Mouse (Mus musculus) layer of hippocampus, adult 2 months (tissue): ENCODE measurements at regions not wholly inside any gene's neighbourhood (a gene's known extent, or its start where the extent isn't known, plus 50 kb on each side); places are given as distances from the start of the nearest gene placed in this dataset.
A peak's percentile ranks its signal among the peaks of the same experiment; 100 is the strongest.

Experiments used
- DNase-seq, 2 experiments: peaks; one replicate each; pipeline ENCODE4 v3.0.0; 2022; ENCODE audit warnings: low spot score in 2 of 2
- H3K27ac ChIP-seq: fragments of 200-600 bp; 2 replicates; pipeline ENCODE4 v1.8.1; 2022
- H3K4me3 ChIP-seq: fragments of 200-600 bp; 2 replicates; pipeline ENCODE4 v1.8.1; 2022; ENCODE audit warnings: mild to moderate bottlenecking
- CTCF ChIP-seq: fragments of 200-600 bp; conservative IDR thresholded peaks from 2 replicates; pipeline ENCODE4 v1.8.1; 2022; ENCODE audit warnings: antibody characterized with exemption, mild to moderate bottlenecking, moderate library complexity

- DNase-seq: no peak
- TF ChIP-seq CTCF: no peak
- no peak overlapping the region for H3K4me3 ChIP-seq
- H3K27ac ChIP-seq: no peak overlapping the region
These were observed 127.5 kb upstream of the Cops8 start for GRCm38 (mm10) chr1:90475060-90475813.

DNA sequence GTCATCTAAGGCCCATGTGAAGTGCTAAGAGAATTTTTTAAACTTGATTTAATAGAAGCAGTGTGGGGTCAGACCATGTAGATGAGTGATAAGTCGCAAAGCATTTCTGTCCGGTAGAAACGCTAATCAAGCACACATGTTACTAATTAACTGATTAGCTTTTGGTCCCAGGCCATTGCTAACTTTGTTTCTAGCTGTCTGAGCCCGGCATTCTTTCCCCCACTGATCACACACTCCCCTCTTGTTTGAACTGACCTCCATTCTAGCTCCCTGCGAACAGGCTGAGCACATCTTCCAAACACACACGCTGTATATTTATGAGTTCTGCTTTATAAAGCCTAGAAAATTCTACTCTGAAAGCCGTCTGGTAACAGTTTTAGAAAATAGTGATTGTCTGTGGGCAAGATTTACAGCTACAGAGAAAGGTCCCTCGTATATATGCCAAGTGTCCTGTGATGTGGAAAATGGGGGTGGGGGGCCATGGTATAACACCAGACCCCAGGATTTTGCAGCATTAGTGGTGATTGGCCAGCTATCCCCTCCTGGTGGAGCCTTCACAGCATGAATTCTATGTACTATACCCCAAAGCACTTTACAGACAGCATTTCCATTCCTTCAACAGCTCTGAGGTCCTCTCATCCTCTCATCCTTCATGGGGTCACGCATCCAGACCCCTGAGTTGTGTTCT lies 126.1 kb upstream of the Cops8 start:
- no peak for DNase-seq
- no peak overlapping the region for H3K27ac ChIP-seq
- TF ChIP-seq CTCF: no peak
- H3K4me3 ChIP-seq: no peak overlapping the region

- TF ChIP-seq CTCF: peak; percentile 50
- DNase-seq: no peak
- no peak overlapping the region for H3K4me3 ChIP-seq
- H3K27ac ChIP-seq: no peak overlapping the region
These were observed 123.9 kb upstream of the Cops8 start for GRCm38 (mm10) chr1:90478839-90479238.

DNA sequence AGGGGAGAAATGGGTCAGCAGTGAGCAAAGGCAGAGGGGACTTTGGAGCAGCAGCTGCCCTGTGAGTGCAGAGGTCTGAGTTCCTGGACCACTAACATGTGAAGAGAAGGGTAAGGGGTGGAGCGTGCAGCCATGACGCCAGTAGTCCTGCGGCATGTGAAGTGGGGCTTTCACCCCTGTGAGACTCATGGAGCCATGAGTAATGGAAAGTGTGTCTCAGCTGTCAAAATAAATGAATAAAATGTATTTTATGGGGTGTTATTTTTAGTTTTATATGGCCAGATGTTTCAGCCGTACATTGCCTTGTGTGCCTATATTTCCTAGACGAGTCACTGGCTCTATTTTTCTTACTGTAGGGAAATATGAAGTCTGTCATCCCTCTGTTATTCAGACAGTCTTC lies 121.5 kb upstream of the Cops8 start:
- no peak overlapping the region for H3K4me3 ChIP-seq
- TF ChIP-seq CTCF: no peak
- no peak for DNase-seq
- no peak overlapping the region for H3K27ac ChIP-seq

DNA sequence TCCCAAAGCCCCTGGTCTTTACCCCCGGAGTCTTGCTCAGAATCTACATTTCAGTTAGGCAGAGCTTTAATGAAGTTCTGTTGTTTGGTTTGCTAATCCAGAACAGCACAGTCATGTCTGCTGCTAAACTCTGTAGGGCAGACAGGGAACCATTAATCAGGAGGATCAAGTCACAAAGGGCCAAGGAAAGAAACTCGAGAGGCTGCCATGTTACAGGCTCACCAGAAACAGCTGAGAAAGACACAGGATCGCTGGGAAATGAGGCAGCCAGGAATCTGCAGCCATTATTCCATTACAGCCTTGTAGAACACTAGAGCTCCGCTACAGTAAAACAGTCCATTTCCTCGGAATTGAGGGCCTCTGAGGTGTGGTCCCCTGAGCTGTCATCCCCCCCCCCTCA lies 121.1 kb upstream of the Cops8 start:
- H3K27ac ChIP-seq: no peak overlapping the region
- DNase-seq: no peak
- no peak overlapping the region for H3K4me3 ChIP-seq
- no peak for TF ChIP-seq CTCF

GRCm38 (mm10) chr1:90486349-90486839 lies 116.4 kb upstream of the Cops8 start:
- no peak overlapping the region for H3K4me3 ChIP-seq
- peak; percentile 33 to 41 for DNase-seq
- H3K27ac ChIP-seq: peak overlapping the region; percentile 85
- no peak for TF ChIP-seq CTCF

DNA sequence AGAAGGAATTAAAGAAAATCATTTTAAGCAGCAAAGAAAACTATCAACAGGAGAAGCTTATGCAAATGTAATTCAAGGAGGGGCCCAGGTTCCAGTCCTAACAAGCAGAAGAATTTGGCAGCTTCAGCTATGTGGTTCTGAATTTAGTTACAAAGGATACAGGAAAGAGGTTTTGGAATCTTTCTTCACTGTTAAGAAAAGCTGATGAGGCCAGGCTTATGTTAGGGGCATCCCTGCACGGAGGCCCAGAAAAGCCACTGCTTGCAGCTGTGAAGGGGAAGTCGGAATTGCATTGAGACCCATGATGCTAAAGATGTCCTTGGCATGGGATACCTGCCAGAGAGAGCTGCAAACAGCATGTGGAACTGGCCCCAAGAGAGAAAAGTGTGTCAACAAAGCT lies 114.9 kb upstream of the Cops8 start:
- H3K4me3 ChIP-seq: no peak overlapping the region
- H3K27ac ChIP-seq: peak overlapping the region; percentile 85
- TF ChIP-seq CTCF: no peak
- no peak for DNase-seq

DNA sequence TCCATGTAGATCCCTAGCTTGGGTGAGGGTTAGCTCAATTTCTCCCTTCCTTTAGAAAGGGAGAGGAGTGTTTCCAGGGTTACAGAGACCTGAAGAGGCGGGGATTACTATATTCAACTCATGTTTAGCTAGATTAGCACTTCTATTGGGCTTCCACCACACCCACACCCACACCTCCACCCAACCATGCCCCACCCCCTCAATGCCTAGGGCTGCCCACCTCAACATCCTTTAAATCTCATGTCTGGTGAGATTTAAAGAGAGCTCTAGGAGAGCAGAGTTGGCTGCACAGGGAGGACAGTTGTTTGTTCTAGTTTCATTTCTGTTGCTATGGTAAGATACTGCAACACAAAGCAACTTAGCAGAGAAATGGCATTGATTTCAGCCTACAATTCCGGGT lies 113.8 kb upstream of the Cops8 start:
- no peak for DNase-seq
- Histone ChIP-seq H3K27ac (peak overlapping the region; percentile 85), H3K4me3 (no peak overlapping the region)
- no peak for TF ChIP-seq CTCF

DNA sequence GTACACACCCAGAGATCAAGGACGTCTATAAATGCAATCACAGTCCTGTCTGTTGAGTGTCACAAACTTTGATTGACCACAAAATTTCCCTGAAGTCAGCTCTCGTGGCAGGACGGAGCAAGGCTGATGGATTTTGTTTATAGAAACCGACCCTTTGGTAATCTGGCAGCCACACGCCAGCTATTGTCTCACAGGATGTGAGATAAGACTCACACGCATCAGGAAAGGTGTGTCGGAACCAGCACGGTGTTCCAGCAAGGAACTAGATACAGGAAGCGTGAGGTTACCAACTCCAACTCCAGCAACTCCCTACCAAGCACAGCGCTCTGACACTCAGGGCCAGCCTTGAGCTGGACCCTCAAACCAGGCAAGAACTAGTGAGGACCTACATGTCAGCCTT lies 112.4 kb upstream of the Cops8 start:
- no peak overlapping the region for H3K27ac ChIP-seq

GRCm38 (mm10) chr1:90493481-90493880 lies 109.3 kb upstream of the Cops8 start:
- Histone ChIP-seq H3K4me3 (no peak overlapping the region), H3K27ac (no peak overlapping the region)
- DNase-seq: no peak
- TF ChIP-seq CTCF: no peak

More for the DNA sequence above, 112.4 kb upstream of the Cops8 start:
- no peak for DNase-seq
- no peak overlapping the region for H3K4me3 ChIP-seq
- TF ChIP-seq CTCF: no peak

GRCm38 (mm10) chr1:90495174-90495573 lies 107.6 kb upstream of the Cops8 start:
- DNase-seq: no peak
- TF ChIP-seq CTCF: no peak
- H3K4me3 ChIP-seq: no peak overlapping the region
- H3K27ac ChIP-seq: no peak overlapping the region

GRCm38 (mm10) chr1:90497568-90497967 lies 105.2 kb upstream of the Cops8 start:
- H3K4me3 ChIP-seq: no peak overlapping the region
- TF ChIP-seq CTCF: no peak
- no peak overlapping the region for H3K27ac ChIP-seq
- DNase-seq: no peak

- H3K27ac ChIP-seq: no peak overlapping the region
- H3K4me3 ChIP-seq: no peak overlapping the region
- no peak for DNase-seq
- TF ChIP-seq CTCF: no peak
These were observed 101.4 kb upstream of the Cops8 start for GRCm38 (mm10) chr1:90501373-90501772.

- TF ChIP-seq CTCF: no peak
- no peak overlapping the region for H3K27ac ChIP-seq
- no peak overlapping the region for H3K4me3 ChIP-seq
- no peak for DNase-seq
These were observed 100.4 kb upstream of the Cops8 start for GRCm38 (mm10) chr1:90502371-90502770.
